18 mouse cellular contexts compared by ENCODE assay signal in the genomic region with DNA sequence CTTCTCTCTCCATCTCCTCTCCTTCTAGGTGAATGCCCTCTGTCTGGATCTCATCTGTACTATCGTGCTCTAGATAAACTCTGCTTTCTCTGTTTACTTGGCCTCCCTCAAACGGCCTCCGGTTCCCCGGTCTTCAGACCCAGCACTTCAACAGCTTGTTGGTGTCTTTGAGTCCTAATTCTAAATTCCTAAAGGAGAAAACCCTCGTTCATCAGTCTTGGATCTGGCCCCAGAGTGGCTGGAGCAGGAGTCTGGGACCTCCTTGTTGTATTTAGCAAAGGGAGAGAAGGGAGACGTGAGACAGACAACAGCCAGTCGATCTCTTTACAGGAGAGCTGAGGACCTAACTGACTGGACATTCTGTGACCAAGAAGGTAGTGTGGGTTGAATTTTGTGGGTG. TPM values are rescaled to one million over a fixed set of nuclear protein-coding genes. Genes with fewer than 3 reads are reported as not detected.
DNase-seq lines count a peak whose midpoint lies in the region; ATAC-seq and TF ChIP-seq lines count a peak whose summit lies in the region.
"Had no signal": no experiment of that assay in that cellular context is flagged by ENCODE, and none has a peak within 500 bp of the region (broad histone marks: within the 10 kb centered on the region; RNA-seq: fewer than 3 reads in every experiment).

No protein-coding gene starts in this region.

- no peaks in the 10 kb centered on the region for H3K36me3 ChIP-seq in lung, embryonic 14.5 days (ENCODE audit: insufficient read depth)
- no peaks in the 10 kb centered on the region for H3K36me3 ChIP-seq in stomach, embryonic 15.5 days
- no peaks in the 10 kb centered on the region for H3K36me3 ChIP-seq in stomach, postnatal 0 days (ENCODE audit: control insufficient read depth, insufficient read depth, low read length)
- no peaks in the 10 kb centered on the region for H3K36me3 ChIP-seq in forebrain, embryonic 15.5 days
- H3K36me3 ChIP-seq: embryonic facial prominence, embryonic 13.5 days; forebrain, embryonic 12.5 days; heart, embryonic 15.5 days had no signal

- no peak for TF ChIP-seq CTCF in lung, embryonic 14.5 days (IDR thresholded peaks at IDR 0.05; ENCODE audit: low read depth)
- no peak for TF ChIP-seq CTCF in stomach, postnatal 0 days (IDR thresholded peaks at IDR 0.05; ENCODE audit: low read depth)

- ATAC-seq in lung, embryonic 14.5 days (ENCODE audit: insufficient read depth): peak; percentile 65
- ATAC-seq in stomach, embryonic 15.5 days (ENCODE audit: insufficient read depth, low FRiP score, low read depth): no peak
- ATAC-seq in stomach, postnatal 0 days (ENCODE audit: low FRiP score, low TSS enrichment): no peak
- no peak for ATAC-seq in forebrain, embryonic 15.5 days (replicated peaks)

- no peak overlapping the region for H3K4me3 ChIP-seq in lung, embryonic 14.5 days (ENCODE audit: low read depth, low read length)
- no peak overlapping the region for H3K4me3 ChIP-seq in stomach, embryonic 15.5 days (replicated peaks)
- H3K4me3 ChIP-seq in stomach, postnatal 0 days (ENCODE audit: low read depth, low read length): no peak overlapping the region
- no peak overlapping the region for H3K4me3 ChIP-seq in forebrain, embryonic 15.5 days
- H3K4me3 ChIP-seq: embryonic facial prominence, embryonic 13.5 days; forebrain, embryonic 12.5 days; heart, adult 2 months; heart, embryonic 15.5 days had no signal

- H3K27me3 ChIP-seq in lung, embryonic 14.5 days (ENCODE audit: insufficient read depth, low read length): no peaks in the 10 kb centered on the region
- no peaks in the 10 kb centered on the region for H3K27me3 ChIP-seq in stomach, embryonic 15.5 days (replicated peaks)
- H3K27me3 ChIP-seq in stomach, postnatal 0 days (ENCODE audit: control insufficient read depth, insufficient read depth, low read length): no peaks in the 10 kb centered on the region
- H3K27me3 ChIP-seq in forebrain, embryonic 15.5 days: no peaks in the 10 kb centered on the region
- H3K27me3 ChIP-seq: embryonic facial prominence, embryonic 13.5 days; forebrain, embryonic 12.5 days; heart, embryonic 15.5 days had no signal

- DNase-seq in lung, embryonic 14.5 days: peak; percentile 75
- no peak for DNase-seq in lung, postnatal 14 days
- DNase-seq in stomach, postnatal 0 days (ENCODE audit: low spot score): no peak
- peak; percentile 54 for DNase-seq in lung, postnatal 10 days
- DNase-seq: adrenal gland, adult 2 months; adrenal gland, postnatal 25 days; cerebellum, adult 18-20 months; cerebellum, adult 9-11 months; cerebellum, postnatal 36 days; forebrain, postnatal 0 days; gastrocnemius, postnatal 14 days; heart, adult 2 months; heart, postnatal 14 days had no signal

- WGBS in lung, embryonic 14.5 days: 14% methylated on average over 7 of the region's 7 CpGs
- WGBS in stomach, embryonic 15.5 days: 23% methylated on average over 7 of the region's 7 CpGs
- 25% methylated on average over 7 of the region's 7 CpGs for WGBS in stomach, postnatal 0 days
- 72% methylated on average over 7 of the region's 7 CpGs for WGBS in forebrain, embryonic 15.5 days

- no peak overlapping the region for H3K4me2 ChIP-seq in lung, embryonic 14.5 days
- H3K4me2 ChIP-seq in stomach, embryonic 15.5 days: no peak overlapping the region
- H3K4me2 ChIP-seq in stomach, postnatal 0 days (replicated peaks; ENCODE audit: low read depth): no peak overlapping the region
- H3K4me2 ChIP-seq in forebrain, embryonic 15.5 days (replicated peaks): no peak overlapping the region
- H3K4me2 ChIP-seq: embryonic facial prominence, embryonic 13.5 days; forebrain, embryonic 12.5 days; heart, embryonic 15.5 days had no signal

- TF ChIP-seq EP300 in stomach, postnatal 0 days (optimal IDR thresholded peaks at IDR 0.05): no peak

- no peaks in the 10 kb centered on the region for H3K9me3 ChIP-seq in lung, embryonic 14.5 days (ENCODE audit: low read depth, low read length)
- no peaks in the 10 kb centered on the region for H3K9me3 ChIP-seq in stomach, embryonic 15.5 days
- H3K9me3 ChIP-seq in stomach, postnatal 0 days (ENCODE audit: control insufficient read depth, low read length): no peaks in the 10 kb centered on the region
- H3K9me3 ChIP-seq in forebrain, embryonic 15.5 days: no peaks in the 10 kb centered on the region
- H3K9me3 ChIP-seq: embryonic facial prominence, embryonic 13.5 days; forebrain, embryonic 12.5 days; heart, embryonic 15.5 days had no signal

- peaks cover 17% of the 10 kb centered on the region for H3K4me1 ChIP-seq in lung, embryonic 14.5 days (ENCODE audit: insufficient read depth)
- peaks cover 6% of the 10 kb centered on the region; the same call in 1 of the 2 replicates for H3K4me1 ChIP-seq in stomach, embryonic 15.5 days
- no peaks in the 10 kb centered on the region for H3K4me1 ChIP-seq in stomach, postnatal 0 days (replicated peaks; ENCODE audit: control insufficient read depth, insufficient read depth)
- peaks cover 6% of the 10 kb centered on the region; the same call in 1 of the 2 replicates for H3K4me1 ChIP-seq in forebrain, embryonic 15.5 days
- H3K4me1 ChIP-seq: forebrain, embryonic 12.5 days had no signal

- H3K9ac ChIP-seq in lung, embryonic 14.5 days: no peak overlapping the region
- H3K9ac ChIP-seq in stomach, embryonic 15.5 days: no peak overlapping the region
- no peak overlapping the region for H3K9ac ChIP-seq in stomach, postnatal 0 days (ENCODE audit: low read length)
- H3K9ac ChIP-seq in forebrain, embryonic 15.5 days (replicated peaks): no peak overlapping the region
- H3K9ac ChIP-seq: embryonic facial prominence, embryonic 13.5 days; forebrain, embryonic 12.5 days; forebrain, postnatal 0 days; heart, embryonic 15.5 days had no signal

- peak overlapping the region; percentile 50; the same call in 1 of the 2 replicates for H3K27ac ChIP-seq in lung, embryonic 14.5 days (ENCODE audit: low read depth)
- H3K27ac ChIP-seq in stomach, embryonic 15.5 days: peak overlapping the region; percentile 40; the same call in 1 of the 2 replicates
- no peak overlapping the region for H3K27ac ChIP-seq in stomach, postnatal 0 days (replicated peaks)
- H3K27ac ChIP-seq in forebrain, embryonic 15.5 days (replicated peaks): no peak overlapping the region
- H3K27ac ChIP-seq: embryonic facial prominence, embryonic 13.5 days; forebrain, embryonic 12.5 days; heart, adult 2 months; heart, embryonic 15.5 days had no signal

RNA-seq across cellular contexts. Expression of a gene that starts 27.0 kb away (rescaled TPM):
- polyA plus RNA-seq in lung, embryonic 14.5 days (2014; fragmentation: Nextera tagmentation; extraction: Ambion mirVana): 3.3 and 5.0 TPM in 2 replicates
- 4.0 and 4.7 TPM in 2 replicates for polyA plus RNA-seq in stomach, embryonic 15.5 days (2015; fragmentation: Nextera tagmentation; extraction: Ambion mirVana)
- polyA plus RNA-seq in stomach, postnatal 0 days (2015; fragmentation: Nextera tagmentation; extraction: Ambion mirVana): 2.4 and 2.5 TPM in 2 replicates
- polyA plus RNA-seq in forebrain, embryonic 15.5 days (2015; fragmentation: Nextera tagmentation; extraction: Ambion mirVana): 31.8 and 32.1 TPM in 2 replicates

Comparison
In these comparisons a context has a peak if more than half of its experiments do, and no peak if none do; other contexts are left out.
1. DNase-seq: peak in lung, embryonic 14.5 days (single experiment) and lung, postnatal 10 days (single experiment); none in lung, postnatal 14 days (single experiment) and stomach, postnatal 0 days (single experiment).
2. H3K27ac ChIP-seq: peak in lung, embryonic 14.5 days (single experiment) and stomach, embryonic 15.5 days (single experiment); none in stomach, postnatal 0 days (single experiment) and forebrain, embryonic 15.5 days (single experiment).